In genomic region chr7:19558965-19559364, GRCm38 (mm10) we compare ENCODE assay signal across 8 mouse cellular contexts. TPM values are rescaled to one million over a fixed set of nuclear protein-coding genes. Genes with fewer than 3 reads are reported as not detected.
A peak's percentile ranks its signal among the peaks of the same experiment; 100 is the strongest.
DNase-seq lines count a peak whose midpoint lies in the region; ATAC-seq and TF ChIP-seq lines count a peak whose summit lies in the region.

No protein-coding gene starts in this region.

- ATAC-seq in kidney, postnatal 0 days (replicated peaks; ENCODE audit: low FRiP score, low read depth), result no peak
- no peak for ATAC-seq in limb, embryonic 11.5 days (ENCODE audit: insufficient number of reproducible peaks, low FRiP score, low TSS enrichment, low read depth)
- ATAC-seq in inflammation-experienced regulatory T-cells, adult 6 months, result no peak

- TF ChIP-seq CTCF in kidney, postnatal 0 days (IDR thresholded peaks at IDR 0.05; ENCODE audit: low read depth), result peak; percentile 66
- TF ChIP-seq CTCF in brain, embryonic 14.5 days (IDR thresholded peaks at IDR 0.05; ENCODE audit: borderline replicate concordance, extremely low read depth, insufficient read depth, insufficient read length), result peak; percentile 68

- H3K27ac ChIP-seq in kidney, postnatal 0 days, result no peak overlapping the region
- H3K27ac ChIP-seq in limb, embryonic 11.5 days (replicated peaks; ENCODE audit: low read depth, low read length), result no peak overlapping the region

- DNase-seq in kidney, postnatal 0 days (ENCODE audit: low spot score), result peak; percentile 37
- no peak for DNase-seq in kidney, postnatal 36 days
- no peak for DNase-seq in brain, embryonic 14.5 days (ENCODE audit: low read depth)
- peak; percentile 57 for DNase-seq in limb, embryonic 11.5 days (ENCODE audit: low spot score)
- DNase-seq in retina, postnatal 1 day, result peak; percentile 63
- no peak for DNase-seq in left cerebral cortex, adult 9 months (ENCODE audit: low spot score in 2 of 2)
- no peak for DNase-seq in lung, postnatal 36 days

- no peak overlapping the region for H3K4me2 ChIP-seq in kidney, postnatal 0 days (ENCODE audit: low read length)
- H3K4me2 ChIP-seq in limb, embryonic 11.5 days (ENCODE audit: low read depth, severe bottlenecking), result no peak overlapping the region

- H3K4me1 ChIP-seq in kidney, postnatal 0 days (replicated peaks; ENCODE audit: insufficient read depth, low read length), result peaks cover 25% of the 10 kb centered on the region
- peaks cover 17% of the 10 kb centered on the region for H3K4me1 ChIP-seq in limb, embryonic 11.5 days (ENCODE audit: control insufficient read depth, insufficient read depth, low read length)

- TF ChIP-seq POLR2A in brain, embryonic 14.5 days (IDR thresholded peaks at IDR 0.05; ENCODE audit: borderline replicate concordance, extremely low read depth, insufficient read depth, insufficient read length, poor library complexity, severe bottlenecking), result no peak

- no peak overlapping the region for H3K4me3 ChIP-seq in kidney, postnatal 0 days (replicated peaks; ENCODE audit: low read depth, low read length)
- no peak overlapping the region for H3K4me3 ChIP-seq in limb, embryonic 11.5 days (ENCODE audit: low read depth, low read length)

- H3K9ac ChIP-seq in kidney, postnatal 0 days (ENCODE audit: low read depth, low read length), result 0 out of 2 replicates have a peak overlapping the region, but pooled peaks have one; percentile 8
- H3K9ac ChIP-seq in limb, embryonic 11.5 days (ENCODE audit: low read length), result no peak overlapping the region

- no peaks in the 10 kb centered on the region for H3K9me3 ChIP-seq in kidney, postnatal 0 days (replicated peaks; ENCODE audit: low read length)
- H3K9me3 ChIP-seq in limb, embryonic 11.5 days (ENCODE audit: control insufficient read depth, low read length), result no peaks in the 10 kb centered on the region

- 0 out of 2 replicates have a peak, but pooled peaks cover 2% of the 10 kb centered on the region for H3K36me3 ChIP-seq in kidney, postnatal 0 days (ENCODE audit: insufficient read depth, low read length)
- H3K36me3 ChIP-seq in limb, embryonic 11.5 days (ENCODE audit: control insufficient read depth, insufficient read depth, low read length), result peaks cover 13% of the 10 kb centered on the region

- no peaks in the 10 kb centered on the region for H3K27me3 ChIP-seq in kidney, postnatal 0 days (ENCODE audit: insufficient read depth, low read length)
- no peaks in the 10 kb centered on the region for H3K27me3 ChIP-seq in limb, embryonic 11.5 days (ENCODE audit: control insufficient read depth, insufficient read depth, low read length)

- WGBS in kidney, postnatal 0 days, result 60% methylated on average over 2 of the region's 2 CpGs
- 46% methylated on average over 2 of the region's 2 CpGs for WGBS in limb, embryonic 11.5 days

RNA-seq across cellular contexts. Expression of gene Ppp1r37, which starts 3.9 kb away (rescaled TPM):
- 15.3 and 17.1 TPM in 2 replicates for polyA plus RNA-seq in kidney, postnatal 0 days (2015; fragmentation: Nextera tagmentation; extraction: Ambion mirVana)
- 116 and 136 TPM in 2 replicates for polyA plus RNA-seq in brain, embryonic 14.5 days (2012; rRNA removed)
- 3.9 and 5.5 TPM in 2 replicates for polyA plus RNA-seq in limb, embryonic 11.5 days (2014; fragmentation: Nextera tagmentation; extraction: Ambion mirVana)
- polyA plus RNA-seq in inflammation-experienced regulatory T-cells, adult 6 months (2017; shearing (Covaris generic)), result 1 to 10 TPM; 2.5 to 5.3 (median 2.8) TPM

RNA-seq across cellular contexts. Expression of gene Zfp296, which starts 18.1 kb away (rescaled TPM):
- 0.17 and 0.34 TPM in 2 replicates for polyA plus RNA-seq in kidney, postnatal 0 days (2015; fragmentation: Nextera tagmentation; extraction: Ambion mirVana)
- polyA plus RNA-seq in brain, embryonic 14.5 days (2012; rRNA removed), result 1.4 and 1.6 TPM in 2 replicates
- 0.21 and 0.52 TPM in 2 replicates for polyA plus RNA-seq in limb, embryonic 11.5 days (2014; fragmentation: Nextera tagmentation; extraction: Ambion mirVana)
- 1 to 10 TPM in 2 of 3 experiments, under 1 TPM in 1; 0.87 to 2.3 (median 2.0) TPM for polyA plus RNA-seq in inflammation-experienced regulatory T-cells, adult 6 months (2017; shearing (Covaris generic))

RNA-seq across cellular contexts. Expression of gene Gemin7, which starts 18.4 kb away (rescaled TPM):
- 164 and 167 TPM in 2 replicates for polyA plus RNA-seq in kidney, postnatal 0 days (2015; fragmentation: Nextera tagmentation; extraction: Ambion mirVana)
- 67.3 and 72.9 TPM in 2 replicates for polyA plus RNA-seq in brain, embryonic 14.5 days (2012; rRNA removed)
- 183 and 185 TPM in 2 replicates for polyA plus RNA-seq in limb, embryonic 11.5 days (2014; fragmentation: Nextera tagmentation; extraction: Ambion mirVana)
- polyA plus RNA-seq in inflammation-experienced regulatory T-cells, adult 6 months (2017; shearing (Covaris generic)), result 100 to 1,000 TPM in 1 of 3 experiments, 10 to 100 TPM in 2; 77.6 to 107 (median 89.0) TPM

RNA-seq across cellular contexts. Expression of gene Nkpd1, which starts 41.3 kb away (rescaled TPM):
- not detected in 2 replicates for polyA plus RNA-seq in kidney, postnatal 0 days (2015; fragmentation: Nextera tagmentation; extraction: Ambion mirVana)
- polyA plus RNA-seq in brain, embryonic 14.5 days (2012; rRNA removed), result 0.51 and 0.68 TPM in 2 replicates
- 0.12 and 0.16 TPM in 2 replicates for polyA plus RNA-seq in limb, embryonic 11.5 days (2014; fragmentation: Nextera tagmentation; extraction: Ambion mirVana)
- not detected for polyA plus RNA-seq in inflammation-experienced regulatory T-cells, adult 6 months (2017; shearing (Covaris generic))

RNA-seq across cellular contexts. Expression of gene Clasrp, which starts 45.3 kb away (rescaled TPM):
- polyA plus RNA-seq in kidney, postnatal 0 days (2015; fragmentation: Nextera tagmentation; extraction: Ambion mirVana), result 33.5 and 35.1 TPM in 2 replicates
- 154 and 197 TPM in 2 replicates for polyA plus RNA-seq in brain, embryonic 14.5 days (2012; rRNA removed)
- 55.9 and 61.5 TPM in 2 replicates for polyA plus RNA-seq in limb, embryonic 11.5 days (2014; fragmentation: Nextera tagmentation; extraction: Ambion mirVana)
- 10 to 100 TPM in 1 of 3 experiments, 1 to 10 TPM in 2; 8.1 to 10.8 (median 9.8) TPM for polyA plus RNA-seq in inflammation-experienced regulatory T-cells, adult 6 months (2017; shearing (Covaris generic))

Comparison
In these comparisons a context has a peak if more than half of its experiments do, and no peak if none do; other contexts are left out.
1. DNase-seq: peak in kidney, postnatal 0 days (single experiment), limb, embryonic 11.5 days (single experiment) and retina, postnatal 1 day (single experiment); none in kidney, postnatal 36 days (0 of 2), brain, embryonic 14.5 days (single experiment), left cerebral cortex, adult 9 months (0 of 2) and lung, postnatal 36 days (single experiment).